8 mouse cellular contexts compared by ENCODE assay signal in genomic region chr16:50380682-50381350, GRCm38 (mm10). TPM values are rescaled to one million over a fixed set of nuclear protein-coding genes. Genes with fewer than 3 reads are reported as not detected.
DNase-seq lines count a peak whose midpoint lies in the region; ATAC-seq and TF ChIP-seq lines count a peak whose summit lies in the region.

No protein-coding gene starts in this region.

- peaks cover 13% of the 10 kb centered on the region; the same call in 1 of the 2 replicates for H3K4me1 ChIP-seq in embryonic facial prominence, embryonic 12.5 days
- peaks cover 5 to 19% of the 10 kb centered on the region in 2 experiments for H3K4me1 ChIP-seq in heart, embryonic 14.5 days (ENCODE audit: control insufficient read depth in 2 of 2, insufficient read depth in 2 of 2, low read length in 2 of 2)
- H3K4me1 ChIP-seq in kidney, postnatal 0 days (replicated peaks; ENCODE audit: insufficient read depth, low read length) = peaks cover 5% of the 10 kb centered on the region; the same call in 1 of the 2 replicates
- 0 out of 2 replicates have a peak, but pooled peaks cover 2% of the 10 kb centered on the region for H3K4me1 ChIP-seq in midbrain, postnatal 0 days (ENCODE audit: insufficient read depth, low read length)

- no peak overlapping the region for H3K4me3 ChIP-seq in embryonic facial prominence, embryonic 12.5 days
- 0 out of 4 replicates have a peak overlapping the region, but pooled peaks of 1 of the 2 experiments have one; percentile 11 for H3K4me3 ChIP-seq in heart, embryonic 14.5 days (ENCODE audit: control insufficient read depth in 1 of 2, insufficient read depth in 1 of 2, low read depth in 1 of 2, low read length in 2 of 2)
- H3K4me3 ChIP-seq in kidney, postnatal 0 days (replicated peaks; ENCODE audit: low read depth, low read length) = no peak overlapping the region
- peak overlapping the region; percentile 28 for H3K4me3 ChIP-seq in midbrain, postnatal 0 days (ENCODE audit: low read depth, low read length)

- DNase-seq in urinary bladder, postnatal 14 days (ENCODE audit: low spot score) = peak; percentile 60
- DNase-seq in urinary bladder, adult 2 months (ENCODE audit: low spot score) = no peak
- DNase-seq in kidney, postnatal 0 days (ENCODE audit: low spot score) = peak; percentile 68
- DNase-seq in liver = peak; percentile 48
- DNase-seq in midbrain, postnatal 0 days (ENCODE audit: low spot score) = peak; percentile 85
- peak; percentile 70 for DNase-seq in splenic B cell, adult 2 months (ENCODE audit: low read depth, low spot score)

- no peak for ATAC-seq in embryonic facial prominence, embryonic 12.5 days (ENCODE audit: insufficient number of reproducible peaks, insufficient read depth, low FRiP score, low TSS enrichment)
- ATAC-seq in heart, embryonic 14.5 days (ENCODE audit: insufficient number of reproducible peaks, insufficient read depth, low FRiP score, low read depth) = no peak
- peak; percentile 69; the same call in 1 of the 2 replicates for ATAC-seq in kidney, postnatal 0 days (replicated peaks; ENCODE audit: low FRiP score, low read depth)
- peak; percentile 94 for ATAC-seq in midbrain, postnatal 0 days (ENCODE audit: low FRiP score)

- no peaks in the 10 kb centered on the region for H3K9me3 ChIP-seq in embryonic facial prominence, embryonic 12.5 days
- H3K9me3 ChIP-seq in heart, embryonic 14.5 days (ENCODE audit: control insufficient read depth, low read length) = no peaks in the 10 kb centered on the region
- no peaks in the 10 kb centered on the region for H3K9me3 ChIP-seq in kidney, postnatal 0 days (replicated peaks; ENCODE audit: low read length)
- no peaks in the 10 kb centered on the region for H3K9me3 ChIP-seq in midbrain, postnatal 0 days (ENCODE audit: low read length)

- H3K27me3 ChIP-seq in embryonic facial prominence, embryonic 12.5 days = no peaks in the 10 kb centered on the region
- H3K27me3 ChIP-seq in heart, embryonic 14.5 days (ENCODE audit: control insufficient read depth, insufficient read depth, low read length) = no peaks in the 10 kb centered on the region
- no peaks in the 10 kb centered on the region for H3K27me3 ChIP-seq in kidney, postnatal 0 days (ENCODE audit: insufficient read depth, low read length)
- H3K27me3 ChIP-seq in midbrain, postnatal 0 days (ENCODE audit: insufficient read depth, low read length) = no peaks in the 10 kb centered on the region
- H3K27me3 ChIP-seq in splenic B cell, adult 2 months (ENCODE audit: control insufficient read depth, insufficient read depth, low read length, poor library complexity, severe bottlenecking) = no peaks in the 10 kb centered on the region

- H3K4me2 ChIP-seq in embryonic facial prominence, embryonic 12.5 days (replicated peaks) = peak overlapping the region; percentile 16; the same call in 1 of the 2 replicates
- H3K4me2 ChIP-seq in heart, embryonic 14.5 days (ENCODE audit: low read length) = peak overlapping the region; percentile 51
- peak overlapping the region; percentile 51 for H3K4me2 ChIP-seq in kidney, postnatal 0 days (ENCODE audit: low read length)
- H3K4me2 ChIP-seq in midbrain, postnatal 0 days (ENCODE audit: low read depth, low read length, poor library complexity, severe bottlenecking) = peak overlapping the region; percentile 43

- H3K27ac ChIP-seq in embryonic facial prominence, embryonic 12.5 days = no peak overlapping the region
- no peak overlapping the region for H3K27ac ChIP-seq in heart, embryonic 14.5 days (replicated peaks in 1 of 2; ENCODE audit: control insufficient read depth in 1 of 2, insufficient read depth in 1 of 2, low read depth in 2 of 2, low read length in 2 of 2)
- no peak overlapping the region for H3K27ac ChIP-seq in kidney, postnatal 0 days
- H3K27ac ChIP-seq in midbrain, postnatal 0 days (ENCODE audit: low read depth, low read length) = no peak overlapping the region

- peak; percentile 68 for TF ChIP-seq CTCF in kidney, postnatal 0 days (IDR thresholded peaks at IDR 0.05; ENCODE audit: low read depth)
- peak; percentile 80 for TF ChIP-seq CTCF in midbrain, postnatal 0 days (IDR thresholded peaks at IDR 0.05)

- WGBS in embryonic facial prominence, embryonic 12.5 days = 40% methylated on average over 10 of the region's 10 CpGs
- 34% methylated on average over 10 of the region's 10 CpGs for WGBS in heart, embryonic 14.5 days
- WGBS in kidney, postnatal 0 days = 22% methylated on average over 10 of the region's 10 CpGs
- WGBS in midbrain, postnatal 0 days = 20% methylated on average over 10 of the region's 10 CpGs

- no peak overlapping the region for H3K9ac ChIP-seq in embryonic facial prominence, embryonic 12.5 days
- H3K9ac ChIP-seq in heart, embryonic 14.5 days (ENCODE audit: low read length) = no peak overlapping the region
- no peak overlapping the region for H3K9ac ChIP-seq in kidney, postnatal 0 days (ENCODE audit: low read depth, low read length)
- H3K9ac ChIP-seq in midbrain, postnatal 0 days (replicated peaks; ENCODE audit: low read length, poor library complexity, severe bottlenecking) = peak overlapping the region; percentile 24; the same call in 1 of the 2 replicates

- H3K36me3 ChIP-seq in embryonic facial prominence, embryonic 12.5 days = no peaks in the 10 kb centered on the region
- no peaks in the 10 kb centered on the region for H3K36me3 ChIP-seq in heart, embryonic 14.5 days (ENCODE audit: control insufficient read depth, insufficient read depth, low read length)
- H3K36me3 ChIP-seq in kidney, postnatal 0 days (ENCODE audit: insufficient read depth, low read length) = no peaks in the 10 kb centered on the region
- no peaks in the 10 kb centered on the region for H3K36me3 ChIP-seq in midbrain, postnatal 0 days (ENCODE audit: insufficient read depth, low read length)
- H3K36me3 ChIP-seq in splenic B cell, adult 2 months (ENCODE audit: control insufficient read depth, insufficient read depth, low read length, poor library complexity, severe bottlenecking) = no peaks in the 10 kb centered on the region

RNA-seq across cellular contexts. Expression of gene Bbx, which starts 51.4 kb away (rescaled TPM):
- 16.9 and 19.3 TPM in 2 replicates for polyA plus RNA-seq in urinary bladder, adult 2 months (2012; rRNA removed)
- polyA plus RNA-seq in embryonic facial prominence, embryonic 12.5 days (2016; fragmentation: Nextera tagmentation; extraction: Ambion mirVana) = 48.2 and 54.4 TPM in 2 replicates
- 28.8 and 33.1 TPM in 2 replicates for polyA plus RNA-seq in heart, embryonic 14.5 days (2014; fragmentation: Nextera tagmentation; extraction: Ambion mirVana)
- 25.5 and 36.0 TPM in 2 replicates for polyA plus RNA-seq in kidney, postnatal 0 days (2015; fragmentation: Nextera tagmentation; extraction: Ambion mirVana)
- total RNA-seq in midbrain, postnatal 0 days (2014; rRNA removed) = 8.4 and 11.8 TPM in 2 replicates
- polyA plus RNA-seq in midbrain, postnatal 0 days (2015; fragmentation: Nextera tagmentation; extraction: Ambion mirVana) = 8.4 and 10.7 TPM in 2 replicates

Comparison
In these comparisons a context has a peak if more than half of its experiments do, and no peak if none do; other contexts are left out.
1. ATAC-seq: peak in kidney, postnatal 0 days (single experiment) and midbrain, postnatal 0 days (single experiment); none in embryonic facial prominence, embryonic 12.5 days (single experiment) and heart, embryonic 14.5 days (single experiment).
2. Peak in every context shown above with its lines, with median percentiles within 50 percentile points of each other: H3K4me2 ChIP-seq.